Mouse (Mus musculus): ENCODE results near the gene Cdkal1. TPM values are rescaled to one million over a fixed set of nuclear protein-coding genes. Genes with fewer than 3 reads are reported as not detected.

Cdkal1 gene
- total and polyA plus RNA-seq, 3 experiments: 8.7 to 13.7 (median 9.5) TPM

- Histone ChIP-seq H3K27ac (ENCODE audit: insufficient read depth, low read depth) (no peak overlapping the region), H3K4me1 (ENCODE audit: control insufficient read depth in 1 of 2, insufficient read depth in 2 of 2) (no peaks in the 10 kb centered on the region), H3K27me3 (replicated peaks) (no peaks in the 10 kb centered on the region), H3K4me3 (replicated peaks in 1 of 3; ENCODE audit: low read depth in 2 of 3, low read length in 2 of 3, poor library complexity in 1 of 3) (no peak overlapping the region), H3K4me2 (ENCODE audit: insufficient read depth, low read depth, poor library complexity, severe bottlenecking) (no peak overlapping the region), H3K79me2 (replicated peaks; ENCODE audit: control insufficient read depth, extremely low read depth, insufficient read depth, poor library complexity, severe bottlenecking) (no peaks in the 10 kb centered on the region), H3K36me3 (replicated peaks in 1 of 2; ENCODE audit: control insufficient read depth in 1 of 2, insufficient read depth in 1 of 2, low read length in 1 of 2) (peaks cover 0 to 2% of the 10 kb centered on the region in 2 experiments), H3K9ac (ENCODE audit: insufficient read depth, low read depth) (no peak overlapping the region), H3K9me3 (replicated peaks; ENCODE audit: low read length) (no peaks in the 10 kb centered on the region)
- TF ChIP-seq BHLHE40 (IDR thresholded peaks at IDR 0.05; ENCODE audit: low read depth, low read length) (no peak), ELF1 (IDR thresholded peaks at IDR 0.05; ENCODE audit: low read depth, low read length) (no peak), ZMIZ1 (IDR thresholded peaks at IDR 0.05; ENCODE audit: low read depth, low read length) (no peak), RAD21 (IDR thresholded peaks at IDR 0.05; ENCODE audit: low read depth, low read length) (no peak), ZNF384 (IDR thresholded peaks at IDR 0.05; ENCODE audit: low read depth, low read length) (no peak), MXI1 (IDR thresholded peaks at IDR 0.05; ENCODE audit: low read depth, low read length) (no peak), NELFE (IDR thresholded peaks at IDR 0.05; ENCODE audit: low read depth, low read length) (no peak), MAX (IDR thresholded peaks at IDR 0.05; ENCODE audit: low read length) (no peak), TBP (conservative IDR thresholded peaks at IDR 0.05; ENCODE audit: low read depth, low read length) (no peak), PAX5 (IDR thresholded peaks at IDR 0.05; ENCODE audit: low read length) (no peak)
- dilution Hi-C loops (cut with MboI; ENCODE audit: extremely low pct_ligation_motif_present, extremely low pct_unique_long_range_greater_than_20kb, low sequenced_read_pairs): no loop called here
- in situ Hi-C loops (cut with MboI; ENCODE audit: low pct_ligation_motif_present, low pct_unique_long_range_greater_than_20kb, low sequenced_read_pairs): no loop called here
- DNase-seq (ENCODE audit: extremely low read depth): no peak
Observed at GRCm38 (mm10) chr13:29670626-29671025, 184.8 kb downstream of the Cdkal1 start.

GRCm38 (mm10) chr13:29663908-29664307, 191.6 kb downstream of the Cdkal1 start:
- dilution Hi-C loops (cut with MboI; ENCODE audit: extremely low pct_ligation_motif_present, extremely low pct_unique_long_range_greater_than_20kb, low sequenced_read_pairs): no loop called here
- no peak overlapping the region for H3K4me3 ChIP-seq (replicated peaks in 1 of 3; ENCODE audit: low read depth in 2 of 3, low read length in 2 of 3, poor library complexity in 1 of 3)

GRCm38 (mm10) chr13:29655841-29656365, 199.6 kb downstream of the Cdkal1 start:
- H3K9me3 ChIP-seq (replicated peaks; ENCODE audit: low read length): no peaks in the 10 kb centered on the region
- no peak overlapping the region for H3K4me2 ChIP-seq (ENCODE audit: insufficient read depth, low read depth, poor library complexity, severe bottlenecking)
- TF ChIP-seq TBP (conservative IDR thresholded peaks at IDR 0.05; ENCODE audit: low read depth, low read length) (no peak), ELF1 (IDR thresholded peaks at IDR 0.05; ENCODE audit: low read depth, low read length) (no peak), UBTF (IDR thresholded peaks at IDR 0.05; ENCODE audit: low read depth, low read length) (no peak), BHLHE40 (IDR thresholded peaks at IDR 0.05; ENCODE audit: low read depth, low read length) (no peak), SIN3A (IDR thresholded peaks at IDR 0.05; ENCODE audit: low read length) (no peak), CTCF (conservative IDR thresholded peaks at IDR 0.05 in 1 of 2, IDR thresholded peaks at IDR 0.05 in 1 of 2; ENCODE audit: low read depth in 2 of 2, low read length in 2 of 2) (no peak), POLR2AphosphoS2 (IDR thresholded peaks at IDR 0.05; ENCODE audit: low read depth, low read length) (no peak), ETS1 (conservative IDR thresholded peaks at IDR 0.05; ENCODE audit: low read depth, low read length) (no peak), CHD2 (IDR thresholded peaks at IDR 0.05; ENCODE audit: low read length) (no peak), POLR2A (IDR thresholded peaks at IDR 0.05; ENCODE audit: low read depth, low read length) (no peak), E2F4 (IDR thresholded peaks at IDR 0.05; ENCODE audit: insufficient replicate concordance, low read depth, low read length) (no peak)
- no peaks in the 10 kb centered on the region for H3K79me2 ChIP-seq (replicated peaks; ENCODE audit: control insufficient read depth, extremely low read depth, insufficient read depth, poor library complexity, severe bottlenecking)
- no peak overlapping the region for H3K27ac ChIP-seq (ENCODE audit: insufficient read depth, low read depth)
- no peaks in the 10 kb centered on the region; a peak in 1 of 4 replicates for H3K4me1 ChIP-seq (ENCODE audit: control insufficient read depth in 1 of 2, insufficient read depth in 2 of 2)
- H3K36me3 ChIP-seq (replicated peaks in 1 of 2; ENCODE audit: control insufficient read depth in 1 of 2, insufficient read depth in 1 of 2, low read length in 1 of 2): peaks cover 3 to 9% of the 10 kb centered on the region in 2 experiments
- no peak overlapping the region for H3K4me3 ChIP-seq (replicated peaks in 1 of 3; ENCODE audit: low read depth in 2 of 3, low read length in 2 of 3, poor library complexity in 1 of 3)
- H3K9ac ChIP-seq (ENCODE audit: insufficient read depth, low read depth): no peak overlapping the region
- no peaks in the 10 kb centered on the region for H3K27me3 ChIP-seq (replicated peaks)
- dilution Hi-C loops (cut with MboI; ENCODE audit: extremely low pct_ligation_motif_present, extremely low pct_unique_long_range_greater_than_20kb, low sequenced_read_pairs): no loop called here
- in situ Hi-C loops (cut with MboI; ENCODE audit: low pct_ligation_motif_present, low pct_unique_long_range_greater_than_20kb, low sequenced_read_pairs): no loop called here
- no peak for DNase-seq (ENCODE audit: extremely low read depth)

More at GRCm38 (mm10) chr13:29663908-29664307, 191.6 kb downstream of the Cdkal1 start:
- H3K36me3 ChIP-seq (replicated peaks in 1 of 2; ENCODE audit: control insufficient read depth in 1 of 2, insufficient read depth in 1 of 2, low read length in 1 of 2): peaks cover 0 to 3% of the 10 kb centered on the region in 2 experiments
- TF ChIP-seq PAX5 (IDR thresholded peaks at IDR 0.05; ENCODE audit: low read length) (no peak), HCFC1 (IDR thresholded peaks at IDR 0.05; ENCODE audit: low read depth, low read length) (no peak), ZNF384 (IDR thresholded peaks at IDR 0.05; ENCODE audit: low read depth, low read length) (no peak), KAT2A (IDR thresholded peaks at IDR 0.05; ENCODE audit: insufficient replicate concordance, low read length) (no peak), MAX (IDR thresholded peaks at IDR 0.05; ENCODE audit: low read length) (no peak)
- H3K9me3 ChIP-seq (replicated peaks; ENCODE audit: low read length): no peaks in the 10 kb centered on the region
- H3K4me1 ChIP-seq (ENCODE audit: control insufficient read depth in 1 of 2, insufficient read depth in 2 of 2): peaks cover 0 to 2% of the 10 kb centered on the region in 2 experiments; a peak in 1 of 4 replicates
- H3K9ac ChIP-seq (ENCODE audit: insufficient read depth, low read depth): no peak overlapping the region
- H3K79me2 ChIP-seq (replicated peaks; ENCODE audit: control insufficient read depth, extremely low read depth, insufficient read depth, poor library complexity, severe bottlenecking): no peaks in the 10 kb centered on the region
- no peak overlapping the region for H3K27ac ChIP-seq (ENCODE audit: insufficient read depth, low read depth)
- H3K27me3 ChIP-seq (replicated peaks): no peaks in the 10 kb centered on the region
- in situ Hi-C loops (cut with MboI; ENCODE audit: low pct_ligation_motif_present, low pct_unique_long_range_greater_than_20kb, low sequenced_read_pairs): no loop called here
- DNase-seq (ENCODE audit: extremely low read depth): no peak
- no peak overlapping the region for H3K4me2 ChIP-seq (ENCODE audit: insufficient read depth, low read depth, poor library complexity, severe bottlenecking)
